Mouse (Mus musculus): ENCODE measurements around the gene Ppp1r8. TPM values are rescaled to one million over a fixed set of nuclear protein-coding genes. Genes with fewer than 3 reads are reported as not detected.
"Not testable (repeated sequence)": the region's sequence is repeated elsewhere in the genome, so short reads cannot be mapped to it uniquely, and the experiment has no call there.

Gene Ppp1r8
- total RNA-seq, 1 experiment from 2014 or later = 38.6 TPM

DNA sequence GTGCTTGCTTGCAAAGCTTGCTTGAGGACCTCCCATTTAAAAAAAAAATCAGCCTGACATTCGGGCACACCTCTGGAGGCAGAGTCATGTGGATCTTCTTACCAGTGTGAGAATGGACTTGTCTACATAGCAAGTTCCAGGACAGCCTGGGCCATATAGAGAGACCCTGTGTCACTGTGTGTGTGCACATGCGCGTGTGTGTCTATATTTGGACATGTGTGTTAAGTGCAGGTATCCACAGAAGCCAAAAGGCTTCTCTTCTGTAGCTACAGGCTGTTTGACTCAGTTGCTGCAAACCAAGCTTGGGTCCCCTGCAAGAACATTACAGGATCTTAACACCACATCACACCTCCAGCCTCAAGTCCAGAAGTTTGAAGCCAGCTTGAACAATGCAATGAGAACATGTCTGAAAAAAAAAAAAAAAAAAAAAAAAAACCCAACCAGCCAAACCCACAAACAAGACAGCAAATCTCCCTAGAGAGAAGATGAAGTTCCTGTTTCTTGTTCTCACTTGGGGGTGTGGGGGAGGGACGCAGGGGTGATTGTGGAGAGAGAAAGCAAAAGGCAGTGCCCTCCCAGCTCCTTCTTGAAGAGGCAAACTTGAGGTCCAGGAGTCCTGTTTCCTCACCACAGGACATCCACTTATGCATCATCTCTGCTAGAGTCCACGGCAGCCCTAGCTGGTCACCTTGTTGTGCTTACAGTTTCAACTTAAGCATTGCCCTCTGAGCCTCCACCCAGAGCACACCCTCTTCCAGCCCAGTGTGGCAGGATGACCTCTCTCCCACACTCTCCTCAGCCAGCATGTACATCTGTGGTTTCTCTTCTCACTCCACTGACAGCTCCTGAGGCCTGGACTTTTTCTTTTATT lies 35.0 kb downstream of the Ppp1r8 start:
- DNase-seq = no peak

DNA sequence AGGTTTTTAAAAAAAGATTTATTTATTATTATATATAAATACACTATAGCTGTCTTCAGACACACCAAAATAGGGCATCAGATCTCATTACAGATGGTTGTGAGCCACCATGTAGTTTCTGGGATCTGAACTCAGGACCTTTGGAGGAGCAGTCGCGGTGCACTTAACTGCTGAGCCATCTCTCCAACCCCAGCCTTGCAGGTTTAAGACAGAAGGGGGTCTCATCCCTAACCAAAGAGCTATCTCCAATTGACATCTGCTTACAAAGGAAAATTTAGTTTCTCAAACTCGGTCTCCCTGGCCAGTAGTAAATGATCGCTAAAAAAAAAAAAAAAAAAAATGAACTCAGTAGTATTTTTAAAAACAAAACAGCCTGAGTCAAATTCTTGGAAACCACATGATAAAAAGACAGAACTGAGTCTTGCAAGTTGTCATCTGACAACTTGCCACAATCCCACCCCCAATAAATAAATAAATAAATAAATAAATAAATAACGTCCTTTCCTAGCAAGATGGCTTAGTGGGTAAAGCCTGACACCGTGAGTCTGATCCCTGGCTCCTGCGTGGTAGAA lies 36.3 kb downstream of the Ppp1r8 start:
- no peak for DNase-seq

DNA sequence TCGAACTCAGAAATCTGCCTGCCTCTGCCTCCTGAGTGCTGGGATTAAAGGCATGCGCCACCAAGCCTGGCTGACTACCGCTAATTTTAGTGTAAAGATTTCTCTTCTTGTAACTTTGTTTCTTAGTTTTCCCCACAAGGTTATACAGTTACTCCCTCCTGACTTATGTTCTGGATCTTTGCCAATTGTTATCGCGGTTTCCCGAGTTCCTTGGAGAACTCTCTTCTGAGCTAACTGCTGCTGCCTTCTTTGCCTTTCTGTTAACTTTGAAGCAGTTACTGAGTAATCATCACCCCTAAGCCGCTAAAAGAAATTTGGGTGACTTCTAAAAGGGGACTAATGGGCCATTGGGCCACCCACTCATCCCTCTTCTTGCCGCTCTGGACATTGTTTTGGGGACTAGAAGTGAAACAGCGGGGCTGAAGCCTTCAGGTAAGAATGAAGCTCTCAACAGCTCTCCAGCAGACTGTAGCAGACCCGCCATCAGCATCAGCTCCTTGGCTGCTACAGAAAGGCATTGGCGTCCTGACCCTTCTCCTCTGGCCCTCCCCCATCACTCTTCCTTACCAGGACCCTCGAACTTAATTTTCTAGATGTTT lies 37.3 kb downstream of the Ppp1r8 start:
- no peak for DNase-seq

DNA sequence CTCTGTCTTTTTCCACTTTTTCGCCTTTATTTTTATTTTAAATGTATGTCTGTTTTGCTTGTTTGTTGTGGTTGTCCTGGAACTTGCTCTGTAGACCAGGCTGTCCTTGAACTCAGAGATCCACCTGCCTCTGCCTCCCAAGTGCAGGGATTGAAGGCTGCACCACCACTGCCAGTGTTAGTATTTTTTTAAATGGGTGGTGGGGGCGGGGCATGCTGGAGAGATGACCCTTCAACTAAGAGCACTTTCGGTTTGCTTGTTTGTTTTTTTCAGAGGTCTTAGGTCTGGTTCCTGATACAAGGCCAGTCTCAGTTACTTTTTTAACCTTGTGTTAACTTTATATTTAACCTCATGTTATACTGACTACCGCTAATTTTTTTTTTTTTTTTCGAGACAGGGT lies 37.8 kb downstream of the Ppp1r8 start:
- no peak for DNase-seq

DNA sequence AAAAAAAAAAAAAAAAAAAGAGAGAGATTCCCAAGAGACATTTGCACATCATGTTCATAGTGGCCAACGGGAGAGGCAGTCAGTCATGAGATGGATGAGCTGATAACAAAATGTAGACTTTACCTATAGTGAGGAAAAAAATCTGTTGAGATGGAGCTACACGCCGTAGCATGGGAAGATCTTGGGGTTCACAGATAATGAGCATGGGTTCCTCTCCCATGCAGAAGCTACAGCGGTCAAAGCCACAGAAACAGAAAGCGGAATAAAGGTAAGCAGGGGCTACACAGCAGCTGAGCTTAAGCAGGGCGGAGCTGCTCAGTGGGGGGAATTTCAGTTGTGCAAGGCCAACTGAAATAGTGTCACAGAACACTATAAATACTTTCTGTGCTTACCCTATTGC lies 38.6 kb downstream of the Ppp1r8 start:
- no peak for DNase-seq

DNA sequence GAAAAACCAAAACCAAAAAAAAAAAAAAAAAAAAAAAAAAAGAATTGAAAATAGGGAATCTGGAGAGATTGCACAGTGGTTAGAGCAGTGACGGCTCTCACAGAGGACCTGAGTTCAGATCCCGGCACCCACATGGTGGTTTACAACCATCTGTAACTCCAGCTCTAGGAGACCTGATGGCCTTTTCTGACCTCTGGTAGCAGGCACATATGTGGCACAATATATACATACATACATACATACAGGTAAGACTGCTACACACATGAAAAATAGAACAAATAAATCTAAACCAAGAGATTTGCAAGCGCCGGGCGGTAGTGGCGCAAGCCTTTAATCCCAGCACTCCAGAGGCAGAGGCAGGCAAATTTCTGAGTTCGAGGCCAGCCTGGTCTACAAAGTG lies 39.1 kb downstream of the Ppp1r8 start:
- DNase-seq = no peak

DNA sequence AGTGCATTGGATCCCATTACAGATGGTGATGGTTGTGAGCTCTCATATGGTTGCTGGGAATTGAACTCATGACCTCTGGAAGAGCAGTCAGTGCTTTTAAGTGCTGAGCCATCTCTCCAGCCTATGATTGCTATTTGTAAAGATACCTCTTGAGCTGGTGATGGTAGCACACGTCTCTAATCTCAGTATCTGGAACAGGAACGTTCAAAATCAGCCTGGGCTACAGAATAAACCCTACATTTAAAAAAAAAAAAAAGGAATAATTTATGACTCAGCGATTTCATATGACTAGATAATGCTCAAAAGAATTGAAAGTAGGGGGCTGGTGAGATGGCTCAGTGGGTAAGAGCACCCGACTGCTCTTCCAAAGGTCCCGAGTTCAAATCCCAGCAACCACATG lies 39.8 kb downstream of the Ppp1r8 start:
- DNase-seq = no peak

DNA sequence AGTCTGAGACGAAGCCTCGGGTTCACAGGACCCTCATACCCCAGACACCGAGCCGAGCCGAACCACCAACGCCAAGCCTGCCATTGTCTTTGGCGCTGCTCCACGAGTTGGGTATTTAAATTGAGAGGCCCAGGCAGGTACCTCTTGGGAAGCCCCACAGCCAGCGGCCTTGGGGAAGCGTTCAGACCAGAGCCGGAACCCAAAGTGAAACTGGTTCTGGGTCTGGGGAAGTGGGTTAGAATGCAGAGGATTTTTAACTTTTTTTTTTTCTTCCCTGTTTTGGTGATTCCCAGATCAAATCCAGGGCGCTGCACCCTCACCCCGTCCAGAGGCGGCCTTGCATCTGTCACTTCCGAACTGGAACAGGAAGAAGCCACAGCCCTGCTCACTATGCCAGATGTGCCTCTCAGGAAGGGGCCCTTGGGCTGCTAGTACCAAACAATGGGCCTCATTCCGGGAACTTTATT lies 40.8 kb downstream of the Ppp1r8 start:
- no peak for DNase-seq

DNA sequence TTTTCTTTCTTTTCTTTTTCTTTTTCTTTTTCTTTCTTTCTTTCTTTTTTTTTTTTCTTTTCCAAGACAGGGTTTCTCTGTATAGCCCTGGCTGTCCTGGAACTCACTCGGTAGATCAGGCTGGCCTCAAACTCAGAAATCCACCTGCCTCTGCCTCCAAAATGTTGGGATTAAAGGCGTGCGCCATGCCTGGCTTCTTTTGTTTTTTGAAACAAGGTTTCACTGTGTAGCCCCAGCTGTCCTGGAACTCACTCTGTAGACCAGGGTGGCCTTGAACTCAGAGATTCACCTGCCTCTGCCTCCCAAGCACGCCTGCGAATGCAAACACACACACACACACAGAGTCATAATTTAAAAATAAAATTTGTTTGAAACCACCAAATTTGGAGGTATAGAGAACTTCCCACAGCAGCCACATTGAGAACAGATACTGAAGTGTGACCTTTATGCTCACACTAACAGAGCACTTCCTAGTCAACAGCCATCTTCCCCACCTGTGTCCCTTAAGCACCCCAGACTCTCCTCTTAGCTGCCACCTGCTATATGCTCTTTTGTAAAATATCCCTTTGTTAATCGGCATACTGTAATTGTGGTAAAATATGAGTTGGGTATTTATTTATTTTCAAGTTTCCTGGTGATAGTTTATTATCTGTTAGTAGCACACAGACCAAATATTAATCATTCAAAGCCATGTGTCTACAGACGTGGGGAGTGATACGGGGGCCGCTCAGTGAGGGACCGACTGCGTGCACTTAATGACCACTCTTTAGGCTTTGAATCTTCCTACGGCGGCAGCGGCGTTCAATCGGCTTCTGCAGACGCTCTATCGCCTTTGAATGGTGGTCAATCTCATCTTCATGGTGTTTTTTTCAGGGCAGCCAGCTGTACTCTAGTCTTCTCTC lies 41.5 kb downstream of the Ppp1r8 start:
- no peak for DNase-seq

DNA sequence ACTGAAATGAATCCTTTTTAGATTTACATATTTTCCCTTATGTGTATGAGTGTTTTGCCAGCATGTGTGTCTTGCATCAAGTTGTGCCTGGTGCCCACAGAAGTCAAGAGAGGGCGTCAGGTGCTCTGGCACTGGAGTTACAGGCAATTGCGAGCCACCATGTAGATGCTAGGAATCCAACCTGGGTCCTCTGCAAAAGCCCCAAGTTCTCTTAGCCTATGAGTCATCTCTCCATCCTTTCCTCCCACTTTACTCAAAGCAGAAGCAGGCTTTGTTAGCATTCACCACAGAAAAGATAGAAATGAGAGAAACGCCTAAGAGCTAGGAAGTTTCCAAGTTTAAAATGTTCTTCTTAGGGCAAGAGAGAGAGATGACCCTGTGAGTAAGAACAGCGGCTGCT lies 43.1 kb downstream of the Ppp1r8 start:
- no peak for DNase-seq

DNA sequence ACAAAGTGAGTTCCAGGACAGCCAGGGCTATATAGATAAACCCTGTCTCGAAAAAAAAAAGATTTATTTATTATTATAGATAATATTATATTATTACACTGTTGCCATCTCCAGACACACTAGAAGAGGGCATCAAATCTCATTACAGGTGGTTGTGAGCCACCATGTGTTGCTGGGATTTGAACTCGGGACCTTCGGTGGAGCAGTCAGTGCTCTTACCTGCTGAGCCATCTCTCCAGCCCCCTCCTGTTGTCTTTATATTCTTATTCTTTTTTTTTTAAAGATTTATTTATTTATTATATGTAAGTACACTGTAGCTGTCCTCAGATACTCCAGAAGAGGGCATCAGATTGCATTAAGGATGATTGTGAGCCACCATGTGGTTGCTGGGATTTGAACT lies 44.3 kb downstream of the Ppp1r8 start:
- DNase-seq = not testable (repeated sequence)

DNA sequence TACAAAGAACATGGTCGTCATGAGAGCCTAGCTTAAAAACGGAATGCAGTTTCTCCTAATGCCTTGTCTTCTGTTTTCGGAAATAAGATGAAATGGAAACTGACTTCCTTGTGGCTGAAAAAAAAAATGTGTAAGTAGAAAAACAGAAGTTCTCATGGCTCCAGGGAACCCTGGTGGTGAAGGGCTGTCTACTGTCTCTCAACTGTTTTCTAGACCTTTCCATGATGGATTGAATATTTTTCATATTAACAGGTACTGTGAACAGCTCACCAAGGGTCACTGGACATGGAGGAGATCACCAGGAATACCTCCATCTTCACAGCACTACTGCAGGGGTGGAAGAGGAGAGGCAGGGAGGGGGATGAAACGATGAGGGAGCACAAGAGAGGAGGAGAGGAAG lies 44.9 kb downstream of the Ppp1r8 start:
- no peak for DNase-seq

DNA sequence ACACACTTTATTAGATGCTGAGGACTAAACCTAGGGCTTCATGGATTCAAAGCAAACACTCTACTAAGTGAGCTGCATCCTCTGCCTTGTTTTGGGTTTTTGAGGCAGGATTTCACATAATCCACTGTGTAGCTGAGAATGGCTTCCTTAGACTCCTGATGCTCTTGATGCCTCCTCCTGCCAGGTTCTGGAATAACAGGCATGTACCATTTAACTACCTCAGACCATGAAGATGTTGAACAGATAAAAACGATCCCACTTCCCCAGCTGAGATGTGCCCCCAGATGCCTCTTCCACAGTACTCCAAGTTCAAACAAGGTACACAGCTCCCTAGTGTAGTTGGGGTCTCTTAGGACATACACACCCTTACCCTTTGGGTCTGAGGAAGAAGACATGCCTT lies 45.5 kb downstream of the Ppp1r8 start:
- no peak for DNase-seq

DNA sequence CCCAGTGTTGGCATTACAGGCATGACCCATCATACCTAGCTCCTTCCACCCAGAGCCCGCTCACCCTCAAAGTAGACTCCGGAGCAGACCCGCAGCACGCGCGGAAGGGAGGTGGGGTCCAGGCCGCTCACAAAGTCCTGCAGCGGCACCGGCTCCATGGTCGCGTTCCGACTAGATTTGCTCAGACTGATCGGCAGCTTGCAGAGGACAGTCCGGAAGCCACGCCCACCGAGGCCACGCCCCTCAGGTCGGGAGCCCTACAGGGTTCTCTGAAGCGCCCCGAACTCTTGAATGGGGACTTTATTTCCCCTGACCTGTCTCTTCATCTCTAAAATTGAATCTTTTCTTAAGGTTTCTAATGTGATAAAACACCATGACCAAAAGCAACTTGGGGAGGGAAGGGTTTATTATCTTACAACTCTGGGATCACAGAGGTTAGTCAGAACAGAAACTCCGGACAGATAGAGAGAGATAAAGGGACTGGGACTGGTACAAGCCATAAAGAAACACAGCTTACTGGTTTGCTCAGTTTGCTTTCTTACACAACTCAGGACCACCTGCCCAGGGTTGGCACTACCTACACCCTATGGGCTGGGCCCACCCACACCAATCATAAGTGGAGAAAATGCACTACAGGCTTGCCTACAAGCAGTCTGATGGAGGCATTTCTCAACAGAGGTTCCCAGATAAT lies 46.6 kb downstream of the Ppp1r8 start, which contains the start of gene Themis2:
TSS of gene Themis2 (minus strand) at position 192 of the 691 bp plus-strand sequence.
- peak; percentile 89 for DNase-seq

DNA sequence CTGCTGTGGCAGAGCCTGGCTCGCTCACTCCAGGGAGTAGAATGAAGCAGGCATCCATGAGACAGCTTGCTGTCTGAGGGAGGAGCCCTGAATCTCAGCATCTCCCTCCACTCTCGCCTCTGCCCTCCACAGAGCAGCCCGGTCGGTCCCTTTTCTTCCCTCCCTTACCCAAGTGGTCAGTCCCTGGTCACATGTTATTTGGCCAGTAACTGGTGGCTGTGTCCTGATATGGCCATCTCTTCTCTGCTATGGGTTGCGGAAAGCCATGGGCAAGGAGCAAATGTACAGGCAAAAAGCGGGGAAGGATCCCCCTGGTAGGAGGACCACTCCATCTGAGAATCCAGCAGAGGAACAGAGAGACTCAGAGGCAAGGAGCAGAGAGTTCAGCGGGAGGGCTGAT lies 47.8 kb downstream of the Ppp1r8 start:
- no peak for DNase-seq

DNA sequence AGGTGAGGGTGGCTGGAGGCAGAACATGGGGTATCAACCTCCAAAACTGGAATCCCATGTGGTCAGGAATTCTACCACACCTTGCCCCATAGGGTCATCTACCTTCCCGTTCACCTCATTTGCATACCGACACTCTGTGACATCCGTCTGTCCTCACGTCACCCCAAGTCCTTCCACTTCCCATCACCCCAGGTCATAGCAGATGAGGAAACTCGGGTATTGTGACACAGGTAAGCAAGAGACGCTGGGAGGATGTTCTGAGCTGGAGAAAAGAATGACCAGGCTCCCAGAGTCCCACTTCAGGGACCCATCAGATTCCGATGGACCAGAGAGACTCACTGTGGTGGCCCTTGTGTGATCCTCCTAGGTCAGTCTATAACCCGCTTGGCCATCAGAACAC lies 48.2 kb downstream of the Ppp1r8 start:
- no peak for DNase-seq

DNA sequence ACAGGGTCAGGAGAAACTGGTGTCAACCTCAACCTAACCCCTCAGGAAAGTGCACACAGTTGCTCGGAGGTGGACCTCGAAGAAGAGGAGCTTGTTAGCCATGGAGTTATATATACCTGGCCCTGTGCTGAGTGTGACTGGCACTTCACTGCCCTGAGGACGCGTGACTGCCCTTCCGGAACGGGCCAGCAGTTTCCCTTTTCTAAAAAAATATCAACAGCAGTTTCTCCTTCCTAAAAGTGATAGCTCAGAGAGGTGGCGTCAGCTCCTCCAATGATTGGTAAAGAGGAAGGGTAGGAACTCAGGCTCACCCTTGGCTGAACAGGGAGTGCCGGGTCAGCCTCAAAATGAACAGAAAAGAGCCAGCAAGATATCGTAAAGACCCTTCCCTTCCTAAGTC lies 48.9 kb downstream of the Ppp1r8 start:
- DNase-seq = no peak

DNA sequence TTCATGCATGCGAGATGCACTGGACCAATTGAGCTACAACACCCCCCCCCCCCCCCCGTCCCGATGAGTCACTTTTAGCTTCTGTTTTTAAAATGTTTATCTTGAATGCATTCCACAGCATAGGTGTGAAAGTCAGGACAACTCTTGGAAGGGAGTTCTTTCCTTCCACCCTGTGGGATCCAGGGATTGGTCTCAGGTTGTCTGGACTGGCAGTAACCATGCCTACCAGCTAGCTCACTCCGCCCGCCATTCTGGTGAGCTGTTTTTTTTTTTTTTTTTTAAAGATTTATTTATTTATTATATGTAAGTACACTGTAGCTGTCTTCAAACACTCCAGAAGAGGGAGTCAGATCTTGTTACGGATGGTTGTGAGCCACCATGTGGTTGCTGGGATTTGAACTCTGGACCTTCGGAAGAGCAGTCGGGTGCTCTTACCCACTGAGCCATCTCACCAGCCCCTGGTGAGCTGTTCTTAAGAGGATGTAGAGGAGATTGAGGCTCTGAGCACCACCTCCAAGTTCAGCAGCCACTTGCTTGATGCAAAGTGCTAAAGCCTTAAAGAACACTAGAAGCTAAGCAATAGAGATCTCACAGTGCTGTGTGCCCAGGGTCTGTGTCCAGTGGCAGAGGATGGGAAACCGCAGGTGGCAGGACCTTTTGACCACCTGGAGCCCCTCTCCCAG lies 49.5 kb downstream of the Ppp1r8 start:
- DNase-seq = not testable (repeated sequence)

DNA sequence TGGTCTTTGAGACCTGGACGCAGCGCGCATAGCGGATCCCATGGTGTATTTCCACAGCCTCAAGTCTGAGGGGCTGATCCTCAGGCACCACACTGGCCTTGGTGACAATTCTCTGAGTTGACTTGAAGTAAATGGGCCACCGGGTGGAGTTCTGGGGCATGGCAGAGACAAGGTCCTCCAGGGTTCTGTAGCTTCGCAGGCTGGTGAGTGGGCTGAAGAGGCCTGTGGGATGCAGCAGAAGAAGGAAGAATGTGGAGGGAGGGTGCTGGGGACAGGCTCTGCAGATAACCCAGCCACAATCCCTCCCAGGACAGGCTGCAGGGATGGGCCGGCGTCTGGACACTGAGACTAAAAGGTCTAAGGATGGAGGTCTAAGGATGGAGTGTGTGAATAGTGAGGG lies 53.2 kb downstream of the Ppp1r8 start:
- DNase-seq = no peak

DNA sequence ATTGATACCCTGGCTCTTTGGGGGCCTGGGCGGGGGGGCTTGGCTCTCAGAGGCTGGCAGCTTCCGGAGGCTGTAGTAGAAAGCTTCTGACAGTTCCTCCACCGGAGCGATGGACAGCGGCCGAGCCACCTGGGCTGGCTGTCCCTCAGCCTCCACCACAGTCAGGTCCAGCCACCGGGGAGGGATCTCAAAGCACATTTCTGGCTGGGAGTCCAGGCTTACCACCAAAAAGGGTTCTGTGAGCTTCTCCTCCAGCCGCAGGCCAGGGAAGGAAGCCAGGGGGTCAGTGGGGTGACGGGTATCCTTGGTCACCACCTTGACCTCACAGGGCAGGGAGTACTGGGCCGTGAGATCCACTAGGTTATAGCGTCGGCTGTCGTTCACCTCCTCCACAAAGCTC lies 57.7 kb downstream of the Ppp1r8 start:
- no peak for DNase-seq

DNA sequence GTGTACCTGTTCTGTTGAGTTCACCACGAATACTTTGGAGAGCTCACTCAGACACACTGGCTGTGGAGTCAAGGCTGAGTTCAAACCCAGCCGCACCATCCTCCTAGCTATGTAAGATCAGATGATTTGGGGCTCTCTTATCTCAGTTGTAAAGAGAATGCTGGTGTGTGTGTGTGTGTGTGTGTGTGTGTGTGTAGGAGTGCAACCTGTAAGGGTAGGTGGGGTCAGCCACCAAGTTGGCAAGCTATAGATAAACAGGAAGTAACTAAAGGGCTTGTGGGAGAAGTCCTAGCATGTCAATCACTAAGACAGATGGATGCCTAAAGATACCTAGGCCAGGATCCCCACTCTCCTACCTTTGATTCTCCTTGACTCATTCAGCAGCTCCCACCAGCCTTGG lies 59.2 kb downstream of the Ppp1r8 start:
- DNase-seq = no peak

Measured in adrenal gland, postnatal 14 days (tissue).